Mouse (Mus musculus) inflammation-experienced regulatory T-cells, adult 6 months (primary cell): ENCODE measurements around the gene Grid1. TPM values are rescaled to one million over a fixed set of nuclear protein-coding genes. Genes with fewer than 3 reads are reported as not detected.

Experiments used
- ATAC-seq: one replicate; pipeline ENCODE4 v1.8.0; 2017
- polyA plus RNA-seq, 3 experiments: library from polyadenylated mRNA; unstranded; fragments of 100-300 nt; shearing (Covaris generic); gene quantifications; one replicate each; pipeline ENCODE4 v1.2.1; 2017

Grid1 gene
- polyA plus RNA-seq, 3 experiments from 2014 or later = not detected

DNA sequence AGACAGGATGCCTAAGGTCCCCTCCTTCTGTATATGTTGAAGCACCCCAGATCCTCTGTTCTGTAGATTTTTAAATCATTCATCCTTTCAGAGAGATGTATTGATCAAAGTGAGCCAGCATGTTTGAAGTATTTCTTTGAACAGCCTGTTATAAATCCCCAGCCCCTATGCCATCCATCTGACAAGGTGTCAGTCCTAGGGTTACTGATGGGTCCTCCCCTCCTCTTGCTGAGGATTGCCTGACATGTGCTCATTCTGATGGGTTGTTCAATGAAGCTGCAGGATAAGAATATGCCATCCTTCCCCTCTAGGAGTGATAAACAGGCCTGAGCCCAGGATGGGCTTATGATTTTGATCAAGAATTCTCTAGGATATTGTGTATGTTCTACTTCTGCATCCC, 411.5 kb downstream of the Grid1 start:
- no peak for ATAC-seq

DNA sequence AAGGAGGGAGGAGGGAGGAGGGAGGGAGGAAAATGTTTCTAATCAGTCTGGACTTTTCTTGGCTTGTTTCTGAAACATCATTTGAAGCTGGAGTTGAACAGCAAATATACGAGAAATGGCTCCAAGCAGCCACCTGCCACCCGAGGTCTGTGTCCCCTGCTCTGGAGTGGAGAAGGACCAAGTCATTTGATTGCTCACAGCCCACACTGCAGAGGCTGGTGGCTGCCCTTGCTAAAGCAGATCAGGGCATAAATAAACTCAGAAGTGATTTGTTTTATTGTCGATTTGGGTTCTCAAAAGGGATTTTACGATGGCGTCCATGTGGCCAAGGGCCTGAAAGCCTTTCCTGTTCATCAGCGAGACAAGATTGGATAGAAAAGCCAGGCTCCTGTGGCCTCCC, 423.0 kb downstream of the Grid1 start:
- no peak for ATAC-seq

DNA sequence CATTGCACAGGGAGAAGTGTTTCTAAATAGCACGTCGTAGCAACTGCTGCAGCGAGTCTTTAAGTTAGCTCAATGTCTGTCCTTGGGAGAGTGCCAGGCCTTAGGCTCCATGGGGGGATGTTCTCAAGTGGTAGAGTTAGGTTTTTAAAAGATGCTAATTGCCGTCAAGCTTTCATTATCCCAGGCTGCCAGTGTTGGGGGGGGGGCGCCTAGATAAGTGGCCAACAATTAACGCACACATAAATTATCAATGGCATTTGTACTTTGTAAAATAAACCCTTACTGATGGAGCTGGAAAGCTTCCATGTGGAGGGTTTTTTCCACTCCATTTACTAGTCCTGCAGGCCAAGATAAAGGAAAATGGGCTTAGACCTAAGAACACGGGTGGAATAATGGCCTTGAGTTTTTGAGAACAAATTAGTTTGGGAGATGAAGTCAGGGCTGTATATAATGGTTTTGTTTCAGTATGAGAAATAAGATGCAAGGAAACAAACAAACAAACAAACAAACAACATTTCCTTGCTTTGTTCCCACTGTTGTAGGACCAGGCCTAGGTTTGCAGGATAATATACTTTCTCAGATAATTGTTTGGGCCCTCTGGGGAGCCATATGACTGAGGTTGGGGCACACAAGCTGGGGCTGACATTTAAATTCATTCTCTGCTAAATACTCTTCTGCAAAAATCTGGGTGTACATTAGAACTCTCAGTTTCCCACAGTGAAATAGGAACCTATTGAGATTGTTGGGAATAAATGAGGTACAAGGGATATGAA, 425.1 kb downstream of the Grid1 start:
- ATAC-seq = no peak

DNA sequence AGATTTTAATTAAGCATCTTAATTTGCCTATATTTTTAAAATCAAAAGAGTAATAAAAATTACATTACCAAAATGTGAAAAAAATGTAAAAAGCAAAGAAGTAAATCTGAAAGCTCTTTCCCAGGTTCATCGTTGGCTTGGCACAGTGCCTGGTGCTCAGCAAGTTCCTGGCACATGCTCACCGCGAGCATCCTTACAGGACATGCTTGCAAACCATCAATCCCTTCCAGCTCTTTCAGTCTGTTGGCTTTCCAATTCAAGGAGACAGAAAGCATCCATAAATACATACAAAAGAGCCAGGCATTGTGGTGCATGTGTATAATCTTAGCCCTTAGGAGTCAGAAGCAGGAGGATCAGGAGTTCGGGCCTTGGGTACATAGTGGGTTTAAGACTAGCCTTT, 430.5 kb downstream of the Grid1 start:
- no peak for ATAC-seq

DNA sequence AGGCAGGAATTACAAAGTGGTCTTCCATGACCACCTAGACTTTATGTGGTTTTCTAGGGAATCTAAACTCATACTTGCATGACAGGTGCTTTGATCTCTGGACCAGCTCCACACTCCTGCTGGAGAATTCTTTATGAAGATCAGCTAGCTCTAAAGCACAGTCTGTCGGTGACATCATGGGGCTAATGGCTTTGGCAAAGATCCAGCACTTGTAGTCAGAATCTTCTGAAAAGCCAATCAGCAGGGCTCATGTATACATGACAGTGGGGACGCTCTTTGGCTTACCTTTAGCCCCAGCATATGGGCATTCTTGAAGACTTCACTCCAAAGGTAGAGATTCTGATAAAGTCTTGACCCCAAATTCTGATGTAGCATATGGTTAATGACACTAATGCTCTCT, 434.6 kb downstream of the Grid1 start:
- no peak for ATAC-seq

DNA sequence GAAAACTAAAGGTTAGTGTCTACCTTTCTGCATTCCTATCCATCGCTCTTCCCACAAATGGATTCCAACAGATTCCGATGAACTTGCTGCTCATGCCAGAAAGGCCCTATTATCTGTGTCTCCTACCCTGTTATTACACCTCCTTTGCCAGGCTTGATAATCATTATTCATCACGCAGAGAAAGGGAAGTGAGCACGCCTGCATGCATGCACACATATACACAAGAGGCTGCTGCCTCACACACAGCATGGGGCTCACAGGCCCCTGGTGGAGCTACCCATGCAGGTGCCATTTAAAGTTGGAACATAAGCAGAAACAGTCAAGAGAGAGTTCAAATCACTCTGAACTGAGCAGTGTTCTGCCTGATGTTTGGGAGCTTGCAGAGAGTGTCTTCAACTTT, 450.4 kb downstream of the Grid1 start:
- no peak for ATAC-seq

DNA sequence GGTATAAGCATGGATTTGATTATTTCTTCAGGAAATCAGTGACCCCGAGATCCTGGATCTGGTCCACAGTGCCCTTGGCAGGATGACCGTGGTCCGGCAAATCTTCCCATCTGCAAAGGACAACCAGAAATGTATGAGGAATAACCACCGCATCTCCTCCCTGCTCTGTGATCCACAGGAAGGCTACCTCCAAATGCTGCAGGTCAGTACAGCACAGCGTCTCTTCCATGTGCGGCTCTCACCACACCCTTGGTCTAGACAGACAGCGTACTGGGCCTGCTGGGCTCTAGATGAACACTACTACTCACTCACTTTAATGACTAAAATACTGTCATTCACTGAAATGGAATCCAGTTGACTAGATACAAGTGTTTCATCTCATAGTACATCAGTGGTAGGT, 489.3 kb downstream of the Grid1 start:
- no peak for ATAC-seq

DNA sequence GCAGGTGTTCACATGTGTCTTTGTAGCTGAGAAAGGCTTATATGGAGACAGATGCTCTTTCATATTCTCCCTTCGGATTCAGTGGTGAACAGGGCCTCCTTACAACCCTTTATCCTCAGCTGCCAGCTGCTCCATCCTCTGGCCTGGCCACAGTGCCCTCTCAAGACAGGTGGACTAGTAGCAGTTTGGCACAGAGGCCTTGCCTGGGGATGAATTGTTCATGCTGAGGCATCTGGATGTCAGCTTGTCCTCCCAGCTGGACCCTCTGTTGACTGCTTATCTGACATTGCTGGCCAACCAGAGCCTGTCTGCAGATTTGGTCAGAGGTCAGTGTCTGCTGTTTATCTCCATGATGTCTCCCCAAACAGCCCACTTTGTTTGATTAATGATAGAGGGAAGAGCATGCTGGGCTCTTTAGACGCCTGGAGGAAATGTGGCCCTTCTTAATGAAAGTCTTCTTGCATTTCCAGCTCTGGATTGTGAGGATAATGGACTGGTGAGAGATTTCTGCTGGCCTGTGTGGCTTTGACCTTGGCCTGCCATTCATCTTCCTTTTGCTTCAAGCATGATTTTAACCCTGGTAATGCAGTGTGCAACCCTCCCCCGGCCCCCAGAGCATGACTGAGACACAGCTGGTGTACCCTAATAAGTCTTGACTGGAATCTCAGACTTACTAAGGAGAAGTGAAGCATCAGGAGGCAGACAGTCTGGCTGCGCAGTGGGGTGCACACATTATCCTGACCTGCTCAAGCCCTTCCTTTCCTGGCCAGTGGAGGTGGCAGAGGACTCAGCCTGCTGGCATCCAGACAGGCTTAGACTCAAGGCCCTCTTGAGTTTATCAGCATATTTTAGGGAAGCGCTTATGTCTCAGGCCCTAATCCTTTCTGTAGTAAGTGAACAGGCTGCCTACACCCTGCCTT, 493.7 kb downstream of the Grid1 start:
- ATAC-seq = no peak

DNA sequence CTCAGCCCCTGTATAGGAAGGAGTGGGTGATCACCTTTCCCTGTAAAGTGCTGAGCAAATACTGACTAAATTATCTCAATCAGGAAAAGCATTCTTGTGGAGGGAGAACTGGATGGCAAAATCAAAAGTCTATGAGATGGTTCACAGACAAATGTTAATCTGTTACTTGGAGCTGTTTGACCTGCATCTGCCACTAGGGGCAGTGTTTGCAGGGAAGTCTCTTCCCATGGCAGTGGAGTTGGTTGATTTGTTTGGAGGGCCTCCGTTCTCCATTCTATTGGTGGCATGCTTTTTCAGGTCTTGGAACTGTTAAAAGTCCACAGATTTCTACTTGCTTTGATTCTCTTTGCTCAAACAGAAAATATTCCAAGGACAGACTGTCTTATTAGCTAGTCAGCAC, 506.4 kb downstream of the Grid1 start:
- ATAC-seq = no peak

DNA sequence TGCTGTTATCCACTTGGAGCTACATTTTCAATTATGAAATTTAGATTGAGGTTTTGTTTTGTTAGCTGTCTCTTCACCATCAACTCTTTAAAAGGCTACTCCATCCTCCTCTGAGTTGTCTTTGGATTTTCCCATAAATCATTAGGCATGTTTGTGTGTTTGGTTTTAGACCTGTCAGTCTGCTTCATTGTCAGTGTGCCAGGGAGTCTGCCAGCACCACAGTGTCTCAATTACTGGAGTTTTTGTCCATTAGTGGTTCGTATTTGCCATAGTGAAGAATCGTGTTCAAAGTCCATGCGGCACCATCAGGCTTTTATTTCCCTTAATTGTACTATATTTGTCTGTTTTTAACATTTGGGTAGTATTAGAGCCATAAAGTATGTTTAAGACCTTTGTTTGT, 516.7 kb downstream of the Grid1 start:
- no peak for ATAC-seq

DNA sequence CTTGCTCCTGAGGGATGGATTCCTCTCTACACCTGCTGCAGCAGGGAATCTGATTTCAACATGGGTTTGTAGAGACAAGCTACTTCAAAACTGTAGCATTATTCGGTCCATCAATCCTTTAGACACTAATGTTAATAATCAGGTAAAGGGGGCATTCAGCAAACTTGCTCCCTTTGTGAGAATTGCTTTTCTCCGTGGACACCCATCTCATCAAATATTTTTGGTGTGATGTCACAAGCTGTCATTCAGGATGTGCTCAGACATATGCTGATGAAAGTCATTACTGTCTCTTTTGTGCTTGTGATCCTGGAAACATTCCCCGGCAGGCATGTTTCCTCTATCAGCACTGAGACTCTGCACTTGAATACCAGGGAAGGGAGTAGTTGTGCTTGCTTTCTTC, 536.1 kb downstream of the Grid1 start:
- ATAC-seq = no peak

DNA sequence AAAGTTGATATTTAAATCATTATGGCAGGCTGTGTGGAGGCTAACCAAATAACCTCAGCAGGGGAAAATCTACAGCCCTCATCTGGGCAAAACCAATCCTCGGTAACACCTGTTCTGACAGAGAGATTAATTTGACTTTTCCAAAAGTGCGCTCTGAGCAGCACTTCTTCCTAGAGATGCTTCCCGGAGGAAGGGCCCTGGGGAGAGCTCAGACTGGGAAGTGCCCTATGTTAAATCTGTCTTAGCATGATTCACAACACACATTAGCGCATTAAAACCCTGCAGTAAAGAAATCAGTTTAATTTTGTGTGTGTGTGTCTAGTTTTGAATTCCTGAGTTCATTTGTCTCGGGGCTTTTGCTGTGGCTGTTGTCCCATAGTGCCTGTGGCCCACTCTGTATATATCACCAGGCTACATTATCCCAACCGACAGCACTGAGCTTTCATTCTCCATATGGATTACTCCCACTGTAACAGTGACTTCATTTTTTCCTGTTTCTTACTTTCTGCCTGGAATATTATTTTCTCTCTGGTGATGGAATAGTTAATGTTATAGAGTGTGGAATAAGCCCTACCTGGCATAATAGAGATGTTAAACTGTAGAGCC, 536.7 kb downstream of the Grid1 start:
- no peak for ATAC-seq

DNA sequence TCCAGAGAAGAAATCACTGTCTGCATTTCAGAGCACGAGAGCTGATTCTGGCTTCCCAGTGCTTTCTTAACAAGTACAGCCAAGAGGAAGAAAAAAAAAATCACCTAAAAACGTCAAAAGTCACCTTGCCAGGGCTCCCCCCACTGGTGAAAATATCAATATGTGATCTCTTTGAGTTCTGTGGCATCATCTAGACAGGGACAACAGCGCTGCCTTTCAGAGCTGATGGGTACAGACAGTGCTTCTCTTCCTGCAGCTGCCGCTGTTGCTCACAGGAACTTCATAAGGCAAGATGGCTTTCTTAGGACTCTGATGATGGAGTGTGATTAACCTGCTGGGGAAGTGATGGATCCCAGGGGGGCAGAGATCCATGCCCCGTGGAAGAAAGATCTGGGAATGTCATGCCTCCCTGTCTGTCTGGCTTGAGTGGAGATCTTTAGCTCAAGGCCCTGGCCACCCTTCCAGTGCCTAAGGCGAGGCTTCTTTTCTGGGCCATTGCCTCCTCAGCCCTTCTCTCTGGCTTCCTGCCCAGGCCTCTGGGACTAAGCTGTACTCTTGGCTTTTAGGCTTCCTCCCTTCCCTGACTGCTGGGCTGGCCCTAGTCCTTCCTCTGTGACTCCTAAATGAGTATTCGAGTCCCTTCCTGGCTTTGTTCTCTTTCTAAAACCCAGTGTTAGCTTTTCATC, 538.4 kb downstream of the Grid1 start:
- ATAC-seq = no peak

DNA sequence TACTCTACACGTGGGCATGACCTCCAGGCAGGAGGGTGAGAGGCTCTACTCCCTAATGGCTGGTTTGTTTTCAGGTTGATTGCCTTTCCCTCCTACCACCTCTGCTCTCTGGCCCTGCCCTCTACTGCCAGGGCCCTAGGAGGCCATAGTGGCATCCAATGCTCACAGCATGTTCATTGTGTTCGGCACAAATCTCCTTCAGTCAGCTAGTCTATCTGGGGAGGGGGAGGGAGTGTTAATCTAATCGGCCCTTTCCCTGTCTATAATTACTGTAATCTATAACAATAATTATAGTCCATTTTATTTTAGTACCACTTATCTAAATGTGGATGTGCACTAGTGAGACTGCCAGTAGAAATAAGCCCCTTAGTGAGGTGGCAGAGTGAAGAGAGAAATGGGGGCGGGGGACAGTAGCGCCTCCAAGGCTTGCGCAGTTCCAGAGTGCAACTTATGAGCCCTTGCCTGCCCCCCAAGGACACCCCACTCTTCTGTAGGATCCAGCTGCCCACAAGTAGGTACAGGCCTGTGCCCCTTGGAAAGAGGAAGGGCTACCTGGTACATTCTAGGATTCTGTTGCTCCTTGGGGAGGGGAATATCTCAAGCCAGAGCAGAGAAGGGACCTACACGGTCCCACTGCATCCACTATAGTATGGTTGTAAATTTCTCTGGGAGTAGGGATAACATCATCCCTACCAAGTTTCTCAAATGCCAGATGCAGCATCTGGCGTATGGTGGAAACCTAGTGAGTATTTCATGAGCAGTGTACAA, 545.5 kb downstream of the Grid1 start:
- no peak for ATAC-seq

DNA sequence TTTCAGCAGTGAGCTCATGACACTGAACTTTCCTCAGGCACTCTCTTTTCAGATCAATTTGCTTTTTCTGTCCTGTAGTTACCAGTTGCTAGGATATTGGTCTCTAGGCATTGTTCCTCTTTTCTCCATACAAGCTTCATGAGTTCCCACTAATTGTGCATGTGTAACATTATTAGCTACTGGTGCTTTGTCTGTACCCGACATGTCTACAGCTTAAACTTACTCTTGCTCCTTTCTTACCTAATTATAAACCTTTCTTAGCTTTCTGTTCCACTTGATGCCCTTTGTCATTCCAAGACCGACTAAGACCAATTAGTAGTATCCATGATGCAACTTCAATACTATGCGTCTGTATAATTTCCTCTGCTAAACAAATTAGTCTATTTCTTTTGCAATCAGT, 554.5 kb downstream of the Grid1 start:
- ATAC-seq = no peak

DNA sequence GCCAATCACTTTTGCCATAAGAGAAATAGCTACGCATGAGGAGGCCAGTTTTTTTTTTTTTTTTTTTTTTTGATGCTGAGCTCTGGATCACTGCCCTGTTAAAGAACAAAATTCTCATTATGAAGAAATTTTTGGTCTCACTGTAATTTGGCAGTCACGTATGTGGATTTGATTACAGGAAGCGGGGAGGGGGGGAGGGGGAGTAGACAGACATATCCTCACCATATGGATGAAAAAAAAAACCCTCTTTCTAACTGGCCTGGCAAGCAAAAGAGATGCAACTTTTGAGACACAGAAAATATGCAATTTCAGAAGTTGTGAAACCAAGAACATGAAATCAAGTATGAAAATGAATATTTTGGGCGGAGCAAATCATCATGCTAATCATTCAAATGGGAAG, 573.7 kb downstream of the Grid1 start:
- ATAC-seq = no peak

DNA sequence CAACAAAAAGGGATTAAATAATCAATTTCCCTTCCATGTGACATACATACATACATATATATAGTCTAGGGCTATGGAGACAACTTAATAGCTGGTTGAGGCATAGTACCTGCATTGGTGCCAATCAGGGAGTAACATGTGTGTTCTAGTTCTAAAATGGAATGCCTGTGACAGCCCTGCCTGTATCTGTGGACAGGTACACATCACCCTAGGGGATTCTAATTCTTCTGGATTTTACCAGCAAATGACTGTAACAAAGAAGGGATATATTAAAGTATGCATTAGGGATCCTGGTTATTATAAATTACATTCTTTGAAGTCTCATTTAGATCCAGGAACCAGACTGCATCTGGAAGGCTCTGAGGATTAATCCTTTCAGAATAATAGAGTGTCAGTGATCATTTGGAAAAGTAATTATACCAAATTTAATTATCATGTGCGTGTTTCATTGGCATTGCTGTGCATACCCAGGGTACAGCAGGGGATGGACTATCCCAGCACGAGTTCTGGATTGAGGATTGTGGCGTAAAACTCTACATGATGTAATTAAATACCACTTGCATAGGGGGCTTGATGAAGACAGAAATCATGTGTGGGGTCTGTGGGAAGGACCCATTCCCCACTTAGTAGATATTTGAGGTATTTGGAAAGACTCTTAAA, 584.5 kb downstream of the Grid1 start:
- no peak for ATAC-seq

DNA sequence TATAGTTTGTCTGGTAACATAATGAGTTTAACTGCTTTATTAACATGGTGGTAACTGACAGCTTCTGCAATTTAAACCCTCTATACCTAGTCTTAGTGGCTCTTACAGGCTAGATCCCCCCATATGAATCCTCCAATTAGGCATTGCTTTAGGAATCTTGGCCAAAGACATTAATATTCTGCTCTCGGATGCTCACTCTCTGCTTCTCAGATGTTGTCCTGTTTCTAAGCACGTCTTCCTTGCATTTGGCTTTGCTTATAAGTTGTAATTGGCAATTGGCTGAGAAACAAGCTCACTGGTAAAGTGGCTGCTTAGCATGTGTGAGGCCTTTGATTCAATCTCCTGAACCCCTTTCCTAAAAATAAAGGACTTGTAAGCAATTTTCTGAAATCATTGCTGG, 610.4 kb downstream of the Grid1 start:
- ATAC-seq = no peak

DNA sequence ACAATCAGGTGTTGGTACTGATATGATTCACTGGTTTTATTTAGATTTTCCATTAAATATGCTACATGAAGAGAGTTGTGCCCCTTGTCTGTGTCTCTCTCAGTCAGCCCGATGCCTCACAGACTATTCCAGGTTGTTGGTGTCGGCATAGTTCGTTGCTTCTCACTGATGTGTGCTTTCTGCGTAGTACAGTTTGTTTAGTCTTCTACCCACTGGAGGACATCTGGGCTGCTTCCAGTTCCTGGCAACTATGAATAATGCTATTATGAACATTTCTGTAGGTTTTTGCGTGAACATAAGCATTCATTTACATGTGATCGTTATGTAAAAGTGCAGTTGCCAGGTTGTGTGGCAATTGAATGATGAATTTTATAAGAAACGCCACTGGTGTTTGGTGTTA, 633.8 kb downstream of the Grid1 start:
- no peak for ATAC-seq

DNA sequence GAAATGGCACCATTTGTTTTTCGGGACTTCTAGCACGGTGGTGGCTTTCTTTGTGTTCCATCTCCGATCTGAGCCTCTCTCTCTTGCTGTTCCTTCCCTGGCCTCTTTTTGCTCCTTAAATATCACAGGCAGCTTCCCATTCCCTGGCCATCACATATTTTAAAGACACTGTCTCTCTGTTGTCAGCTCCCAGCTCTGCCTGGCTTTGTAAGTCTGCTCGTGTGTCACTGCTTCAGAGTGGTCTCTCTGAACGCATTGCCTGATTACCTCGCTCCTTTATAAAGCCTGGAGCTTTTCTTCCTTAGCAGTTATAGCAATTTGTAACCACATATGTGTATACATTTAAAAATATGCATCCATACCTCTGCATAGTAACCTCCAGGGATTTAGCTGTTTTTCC, 648.3 kb downstream of the Grid1 start:
- no peak for ATAC-seq

DNA sequence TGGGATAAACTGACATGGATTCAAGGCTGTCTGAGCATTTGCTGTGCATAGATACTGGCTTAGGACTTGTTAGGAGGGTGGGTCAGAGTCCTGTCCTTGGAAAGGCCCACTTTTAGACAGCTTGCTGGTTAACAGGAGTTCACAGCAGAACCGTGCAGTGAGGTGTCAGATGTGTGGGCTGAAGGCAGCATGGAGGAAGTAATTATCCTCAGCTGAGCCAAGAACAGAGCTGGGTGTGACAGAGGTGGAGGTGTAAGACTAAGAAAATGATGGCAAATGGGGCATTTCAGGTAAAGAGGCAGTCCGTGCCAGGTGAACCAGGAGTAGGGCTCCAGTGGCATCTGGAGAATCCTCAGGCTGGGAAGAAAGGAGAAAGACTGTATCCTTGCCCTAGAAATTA, 666.1 kb downstream of the Grid1 start:
- no peak for ATAC-seq

DNA sequence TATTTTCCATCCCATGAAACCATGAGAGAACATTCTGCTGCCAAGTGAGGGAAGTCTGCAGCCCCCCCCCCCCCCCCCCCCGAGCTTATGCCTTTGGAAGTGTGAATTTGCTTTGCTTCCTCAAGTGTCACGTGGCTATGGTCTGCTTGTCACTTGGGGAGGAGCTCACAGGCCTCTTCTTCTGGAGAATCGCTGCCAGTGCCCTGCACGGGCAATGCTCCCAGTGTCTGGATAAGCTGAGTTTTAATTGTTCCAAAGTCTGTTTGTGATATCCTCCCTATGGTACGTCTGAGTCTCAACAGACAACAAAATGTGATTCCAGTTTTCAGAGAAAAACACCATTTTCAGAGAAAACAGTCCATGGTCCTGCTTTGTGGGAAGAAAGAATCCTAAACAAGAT, 682.4 kb downstream of the Grid1 start:
- no peak for ATAC-seq
